Mouse (Mus musculus) embryo, embryonic 10.5 days (tissue): ENCODE data around the gene Spp1.

Experiments used
- DNase-seq: peaks from one replicate; pipeline ENCODE4 v3.0.0-alpha.2; 2015; ENCODE audit warnings: low spot score

Gene Spp1

GRCm38 (mm10) chr5:104434835-104435301 is at the start of gene Spp1:
Gene Spp1, plus strand, starts transcription at chr5:104435118.
- no peak for DNase-seq

- no peak for DNase-seq
These were observed 49.4 kb upstream of the Spp1 start for GRCm38 (mm10) chr5:104385521-104385920.

GRCm38 (mm10) chr5:104386908-104387307 is 48.0 kb upstream of the Spp1 start:
- no peak for DNase-seq

- DNase-seq: no peak
These were observed 44.0 kb upstream of the Spp1 start for GRCm38 (mm10) chr5:104390962-104391361.

- DNase-seq: no peak
These were observed 42.1 kb upstream of the Spp1 start for GRCm38 (mm10) chr5:104392784-104393183.

- no peak for DNase-seq
These were observed 38.6 kb upstream of the Spp1 start for GRCm38 (mm10) chr5:104396286-104396685.

- no peak for DNase-seq
These were observed 36.9 kb upstream of the Spp1 start for GRCm38 (mm10) chr5:104398001-104398400.

- peak; percentile 57 for DNase-seq
These were observed 35.5 kb upstream of the Spp1 start for GRCm38 (mm10) chr5:104399291-104399950.

GRCm38 (mm10) chr5:104399970-104400369 is 34.9 kb upstream of the Spp1 start:
- no peak for DNase-seq

GRCm38 (mm10) chr5:104402651-104403050 is 32.3 kb upstream of the Spp1 start:
- DNase-seq: no peak

GRCm38 (mm10) chr5:104403351-104403750 is 31.6 kb upstream of the Spp1 start:
- DNase-seq: no peak

GRCm38 (mm10) chr5:104404551-104404950 is 30.4 kb upstream of the Spp1 start:
- no peak for DNase-seq

- DNase-seq: no peak
These were observed 29.9 kb upstream of the Spp1 start for GRCm38 (mm10) chr5:104405051-104405450.

GRCm38 (mm10) chr5:104406756-104407155 is 28.2 kb upstream of the Spp1 start:
- DNase-seq: no peak

GRCm38 (mm10) chr5:104407541-104408231 is 27.2 kb upstream of the Spp1 start:
- no peak for DNase-seq

GRCm38 (mm10) chr5:104408549-104408948 is 26.4 kb upstream of the Spp1 start:
- DNase-seq: no peak

- no peak for DNase-seq
These were observed 18.9 kb upstream of the Spp1 start for GRCm38 (mm10) chr5:104415999-104416398.

GRCm38 (mm10) chr5:104417028-104417427 is 17.9 kb upstream of the Spp1 start:
- DNase-seq: no peak

- DNase-seq: no peak
These were observed 17.2 kb upstream of the Spp1 start for GRCm38 (mm10) chr5:104417721-104418120.

GRCm38 (mm10) chr5:104422039-104422438 is 12.9 kb upstream of the Spp1 start:
- DNase-seq: no peak

- DNase-seq: no peak
These were observed 11.1 kb upstream of the Spp1 start for GRCm38 (mm10) chr5:104423861-104424260.

- DNase-seq: no peak
These were observed 9.0 kb upstream of the Spp1 start for GRCm38 (mm10) chr5:104425949-104426348.

GRCm38 (mm10) chr5:104432886-104433285 is 2.0 kb upstream of the Spp1 start:
- DNase-seq: peak; percentile 57
